8 mouse cellular contexts compared by ENCODE assay signal in the genomic region with DNA sequence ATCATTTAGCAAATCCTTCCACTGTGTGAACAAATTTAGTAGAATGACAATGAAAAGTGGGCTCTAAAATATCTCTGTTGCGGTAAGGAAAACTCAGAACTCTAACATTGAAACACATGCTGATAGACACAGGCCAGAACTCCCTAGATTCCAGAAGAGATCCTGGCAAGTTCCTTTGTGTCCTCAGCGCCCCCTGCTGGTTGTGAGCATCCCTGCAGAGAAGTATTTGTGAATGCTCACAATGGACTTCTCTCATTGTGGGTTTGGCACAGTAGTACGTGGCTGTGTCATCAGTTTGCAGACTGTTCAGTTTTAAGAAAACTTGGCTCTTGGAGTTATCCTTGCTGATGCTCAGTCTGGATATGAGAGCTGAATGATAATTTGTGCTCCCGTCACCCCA.
A peak's percentile ranks its signal among the peaks of the same experiment; 100 is the strongest.
DNase-seq lines count a peak whose midpoint lies in the region; ATAC-seq and TF ChIP-seq lines count a peak whose summit lies in the region.

No protein-coding gene starts in this region.

- no peak overlapping the region for H3K9ac ChIP-seq in MEL (ENCODE audit: control insufficient read depth, low read depth, low read length, poor library complexity, severe bottlenecking)
- H3K9ac ChIP-seq in forebrain, postnatal 0 days: no peak overlapping the region

- H3K79me2 ChIP-seq in MEL (ENCODE audit: control insufficient read depth, insufficient read depth, low read length, poor library complexity): no peaks in the 10 kb centered on the region

- WGBS in embryonic facial prominence, embryonic 10.5 days: 51% methylated on average over 4 of the region's 4 CpGs
- 45% methylated on average over 4 of the region's 4 CpGs for WGBS in forebrain, postnatal 0 days

- H3K36me3 ChIP-seq in MEL (ENCODE audit: control insufficient read depth in 1 of 2, insufficient read depth in 2 of 2, low read length in 2 of 2): no peaks in the 10 kb centered on the region
- no peaks in the 10 kb centered on the region for H3K36me3 ChIP-seq in embryonic facial prominence, embryonic 10.5 days (replicated peaks)
- no peaks in the 10 kb centered on the region for H3K36me3 ChIP-seq in splenic B cell, adult 2 months (ENCODE audit: control insufficient read depth, insufficient read depth, low read length, poor library complexity, severe bottlenecking)
- no peaks in the 10 kb centered on the region for H3K36me3 ChIP-seq in forebrain, postnatal 0 days (ENCODE audit: insufficient read depth)

- no peak overlapping the region for H3K27ac ChIP-seq in layer of hippocampus, adult 2 months
- no peak overlapping the region for H3K27ac ChIP-seq in MEL (ENCODE audit: control insufficient read depth, low read depth, low read length)
- H3K27ac ChIP-seq in embryonic facial prominence, embryonic 10.5 days (replicated peaks): no peak overlapping the region
- H3K27ac ChIP-seq in forebrain, postnatal 0 days (ENCODE audit: low read depth, low read length): no peak overlapping the region

- TF ChIP-seq POLR2A in MEL (IDR thresholded peaks at IDR 0.05; ENCODE audit: control insufficient read depth in 1 of 2, insufficient read depth in 1 of 2, low read depth in 1 of 2, low read length in 2 of 2, poor library complexity in 1 of 2): no peak

- no peaks in the 10 kb centered on the region for H3K4me1 ChIP-seq in MEL (ENCODE audit: control insufficient read depth in 1 of 2, insufficient read depth in 2 of 2, low read length in 2 of 2)
- no peaks in the 10 kb centered on the region for H3K4me1 ChIP-seq in embryonic facial prominence, embryonic 10.5 days
- no peaks in the 10 kb centered on the region for H3K4me1 ChIP-seq in forebrain, postnatal 0 days (ENCODE audit: insufficient read depth)

- no peaks in the 10 kb centered on the region for H3K9me3 ChIP-seq in MEL (replicated peaks; ENCODE audit: insufficient read depth, low read length)
- H3K9me3 ChIP-seq in embryonic facial prominence, embryonic 10.5 days: peaks cover 13% of the 10 kb centered on the region
- H3K9me3 ChIP-seq in forebrain, postnatal 0 days (ENCODE audit: low read length): no peaks in the 10 kb centered on the region

- no peak for TF ChIP-seq EP300 in MEL (IDR thresholded peaks at IDR 0.05; ENCODE audit: low read depth in 1 of 2, low read length in 2 of 2)

- no peak for ATAC-seq in forebrain, postnatal 0 days

- no peak; the same call in 1 of the 2 replicates for TF ChIP-seq RAD21 in MEL (IDR thresholded peaks at IDR 0.05; ENCODE audit: low read depth, low read length)

- peak; percentile 52 for TF ChIP-seq CTCF in layer of hippocampus, adult 2 months (conservative IDR thresholded peaks at IDR 0.05)
- TF ChIP-seq CTCF in MEL (IDR thresholded peaks at IDR 0.05 in 2 of 3, conservative IDR thresholded peaks at IDR 0.05 in 1 of 3; ENCODE audit: control insufficient read depth in 1 of 3, insufficient read depth in 1 of 3, low read depth in 2 of 3, low read length in 3 of 3, poor library complexity in 1 of 3, severe bottlenecking in 1 of 3): peak; percentile 39 to 61 (median 58)
- TF ChIP-seq CTCF in forebrain, postnatal 0 days (IDR thresholded peaks at IDR 0.05; ENCODE audit: low read depth): no peak

- no peak overlapping the region for H3K4me3 ChIP-seq in layer of hippocampus, adult 2 months
- H3K4me3 ChIP-seq in MEL (ENCODE audit: control insufficient read depth in 1 of 2, insufficient read depth in 1 of 2, low read depth in 2 of 2, low read length in 2 of 2): no peak overlapping the region
- H3K4me3 ChIP-seq in embryonic facial prominence, embryonic 10.5 days: no peak overlapping the region
- H3K4me3 ChIP-seq in forebrain, postnatal 0 days (ENCODE audit: low read depth, low read length): no peak overlapping the region

- DNase-seq in cerebellum, adult 18-20 months: peak; percentile 5 to 6
- DNase-seq in cerebellum, adult 9-11 months: no peak
- DNase-seq in layer of hippocampus, adult 2 months (ENCODE audit: low spot score in 2 of 2): no peak
- DNase-seq in layer of hippocampus, postnatal 36 days: no peak
- DNase-seq in MEL (ENCODE audit: low read depth, low spot score): peak; percentile 32
- DNase-seq in embryonic facial prominence, embryonic 10.5 days (ENCODE audit: low spot score): peak; percentile 25
- peak; percentile 42 for DNase-seq in splenic B cell, adult 2 months (ENCODE audit: low read depth, low spot score)
- DNase-seq in forebrain, postnatal 0 days: no peak

- H3K4me2 ChIP-seq in forebrain, postnatal 0 days (ENCODE audit: low read depth): no peak overlapping the region

- no peaks in the 10 kb centered on the region for H3K27me3 ChIP-seq in MEL (ENCODE audit: control insufficient read depth in 1 of 2, insufficient read depth in 2 of 2, low read length in 2 of 2)
- H3K27me3 ChIP-seq in embryonic facial prominence, embryonic 10.5 days (replicated peaks; ENCODE audit: low read depth, poor library complexity, severe bottlenecking): no peaks in the 10 kb centered on the region
- no peaks in the 10 kb centered on the region for H3K27me3 ChIP-seq in splenic B cell, adult 2 months (ENCODE audit: control insufficient read depth, insufficient read depth, low read length, poor library complexity, severe bottlenecking)
- H3K27me3 ChIP-seq in forebrain, postnatal 0 days (ENCODE audit: insufficient read depth, low read length): no peaks in the 10 kb centered on the region

TF ChIP-seq in MEL, 35 proteins besides CTCF, POLR2A, EP300 and RAD21:
- TF ChIP-seq SMC3 (IDR thresholded peaks at IDR 0.05; ENCODE audit: low read depth, low read length) (peak; percentile 37), E2F4 (IDR thresholded peaks at IDR 0.05; ENCODE audit: borderline replicate concordance, low read depth, low read length) (no peak)

Comparison
In these comparisons a context has a peak if more than half of its experiments do, and no peak if none do; other contexts are left out.
1. DNase-seq: peak in cerebellum, adult 18-20 months (2 of 2), MEL (single experiment), embryonic facial prominence, embryonic 10.5 days (single experiment) and splenic B cell, adult 2 months (single experiment); none in cerebellum, adult 9-11 months (single experiment), layer of hippocampus, adult 2 months (0 of 2), layer of hippocampus, postnatal 36 days (0 of 2) and forebrain, postnatal 0 days (single experiment).